Mouse (Mus musculus) hindbrain, embryonic 11.5 days (tissue): ENCODE results near the gene Zfp982. TPM values are rescaled to one million over a fixed set of nuclear protein-coding genes. Genes with fewer than 3 reads are reported as not detected.
"Not testable (repeated sequence)": the region's sequence is repeated elsewhere in the genome, so short reads cannot be mapped to it uniquely, and the experiment has no call there.

ENCODE experiments used
- ATAC-seq: fragments of 200-750 bp; cut with Nextera tagmentation; 2 replicates; pipeline ENCODE4 v1.8.0; 2017; ENCODE audit warnings: mild to moderate bottlenecking, moderate TSS enrichment, moderate library complexity; ENCODE audit not compliant: low FRiP score
- DNase-seq: peaks from one replicate; pipeline ENCODE4 v3.0.0-alpha.2; 2015; ENCODE audit warnings: low spot score
- H3K27ac ChIP-seq: fragments of 300-500 bp; sonication (generic); 2 replicates; pipeline ENCODE4 v1.5.1; 2014; ENCODE audit warnings: mild to moderate bottlenecking, low read depth, low read length
- H3K27me3 ChIP-seq: fragments of 300-500 bp; sonication (generic); 2 replicates; pipeline ENCODE4 v1.6.1; 2014; ENCODE audit warnings: mild to moderate bottlenecking, low read length, moderate library complexity, mixed read lengths; ENCODE audit not compliant: control insufficient read depth, insufficient read depth
- H3K36me3 ChIP-seq: fragments of 300-500 bp; sonication (generic); 2 replicates; pipeline ENCODE4 v1.6.1; 2014; ENCODE audit warnings: mild to moderate bottlenecking, low read length, moderate library complexity, mixed read lengths; ENCODE audit not compliant: control insufficient read depth, insufficient read depth
- H3K4me1 ChIP-seq: fragments of 300-500 bp; sonication (generic); replicated peaks from 2 replicates; pipeline ENCODE4 v1.6.1; 2014; ENCODE audit warnings: low read length, mixed read lengths; ENCODE audit not compliant: control insufficient read depth, insufficient read depth
- H3K4me2 ChIP-seq: fragments of 300-500 bp; sonication (generic); replicated peaks from 2 replicates; pipeline ENCODE4 v1.6.1; 2014; ENCODE audit warnings: mild to moderate bottlenecking, low read depth, low read length
- H3K4me3 ChIP-seq: fragments of 300-500 bp; sonication (generic); 2 replicates; pipeline ENCODE4 v1.5.1; 2014; ENCODE audit warnings: low read depth, low read length
- H3K9ac ChIP-seq: fragments of 300-500 bp; sonication (generic); 2 replicates; pipeline ENCODE4 v1.6.1; 2014; ENCODE audit warnings: low read depth, low read length
- H3K9me3 ChIP-seq: fragments of 300-500 bp; sonication (generic); 2 replicates; pipeline ENCODE4 v1.6.1; 2016; ENCODE audit warnings: low read length; ENCODE audit not compliant: control insufficient read depth
- WGBS: fragments of 180-500 bp; shearing (Covaris S2); extraction: QIAGEN DNeasy Blood & Tissue Kit; methylation state at CpG from one replicate; pipeline ENCODE4 v1.1.7; 2014; 5-methylcytosine and 5-hydroxymethylcytosine counted together
- polyA plus RNA-seq: library from polyadenylated mRNA; unstranded; fragments of >200 nt; fragmentation: Nextera tagmentation; extraction: Ambion mirVana; gene quantifications from 2 replicates; pipeline ENCODE4 v1.2.1, GENCODE M21; 2014

Gene Zfp982
- polyA plus RNA-seq, 1 experiment from 2014 or later: 8.1 TPM

DNA sequence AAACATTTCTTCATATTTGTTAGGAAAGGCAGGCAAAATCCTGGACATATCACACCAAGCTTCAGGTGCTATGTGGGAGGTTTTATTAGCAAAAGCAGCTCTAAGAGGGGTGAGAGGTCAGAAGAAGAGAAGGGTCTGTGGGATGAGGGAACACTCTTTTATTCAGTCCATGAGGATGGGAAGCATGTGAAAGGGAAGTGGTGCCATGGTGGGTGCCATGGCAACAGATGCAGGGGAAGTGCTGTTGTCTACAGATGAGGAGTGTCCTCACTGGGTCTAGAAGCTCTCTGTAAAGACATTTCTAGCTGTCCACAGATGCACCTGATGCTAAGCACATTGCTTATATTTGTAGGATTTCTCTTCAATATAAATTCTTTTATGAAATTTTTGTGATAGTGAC is 48.9 kb downstream of the Zfp982 start:
- no peak overlapping the region for H3K4me2 ChIP-seq
- ATAC-seq (no peak), DNase-seq (no peak)
- H3K27me3 ChIP-seq: no peaks in the 10 kb centered on the region
- no peaks in the 10 kb centered on the region for H3K4me1 ChIP-seq
- H3K4me3 ChIP-seq: no peak overlapping the region
- peaks cover 9% of the 10 kb centered on the region; the same call in 1 of the 2 replicates for H3K9me3 ChIP-seq
- no peak overlapping the region for H3K27ac ChIP-seq
- H3K36me3 ChIP-seq: no peaks in the 10 kb centered on the region
- H3K9ac ChIP-seq: no peak overlapping the region

DNA sequence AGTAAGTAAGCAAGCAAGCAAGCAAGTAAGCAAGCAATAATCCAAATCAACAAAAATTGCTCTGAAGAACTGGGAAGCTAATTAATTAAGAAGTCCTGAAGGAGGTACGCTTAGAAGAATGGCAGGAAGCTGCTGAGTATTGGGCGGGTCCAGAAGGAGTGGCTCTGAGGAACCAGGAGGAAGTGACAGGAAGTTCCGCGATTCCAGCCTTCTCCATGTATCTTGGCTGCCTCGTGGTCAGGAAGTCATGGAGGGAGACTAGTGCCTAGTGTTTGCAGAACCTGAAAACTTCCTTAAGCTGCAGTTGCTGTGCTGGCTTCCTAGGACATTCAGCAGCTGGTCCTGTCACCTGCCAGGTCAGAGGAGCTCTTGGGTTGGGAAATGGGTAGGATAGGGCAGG is 60.9 kb downstream of the Zfp982 start, which contains the start of gene Zfp985:
Zfp985 (plus strand) TSS at position 207 of the 400 bp plus-strand sequence.
- H3K9me3 ChIP-seq, H3K27me3 ChIP-seq, H3K4me3 ChIP-seq, H3K4me1 ChIP-seq, DNase-seq, H3K27ac ChIP-seq, H3K4me2 ChIP-seq, H3K9ac ChIP-seq, H3K36me3 ChIP-seq, ATAC-seq: not testable (repeated sequence)
- 84% methylated on average over 5 of the region's 5 CpGs for WGBS

DNA sequence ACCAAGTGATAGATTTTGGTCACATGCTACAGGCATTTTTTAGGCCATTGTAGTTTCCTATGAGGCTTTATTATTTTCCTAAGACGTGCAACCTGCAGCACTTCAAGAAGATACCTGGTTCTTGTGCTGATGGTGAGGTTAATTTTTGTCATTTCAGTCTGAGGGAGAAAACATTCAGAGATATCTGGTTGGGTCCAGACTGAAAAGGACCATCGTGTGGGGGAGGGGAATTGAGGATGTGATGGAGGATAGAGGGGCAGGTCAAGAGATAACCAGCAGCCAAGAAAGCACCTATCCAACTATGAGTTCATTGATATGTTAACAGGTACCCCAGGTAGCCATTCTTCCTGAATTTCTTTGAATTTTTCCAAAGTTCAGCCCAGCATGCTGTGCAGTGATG is 62.1 kb downstream of the Zfp982 start:
- H3K4me1 ChIP-seq, H3K27me3 ChIP-seq, H3K27ac ChIP-seq, DNase-seq, H3K4me2 ChIP-seq, ATAC-seq, H3K36me3 ChIP-seq, H3K4me3 ChIP-seq, H3K9ac ChIP-seq, H3K9me3 ChIP-seq: not testable (repeated sequence)
- WGBS: 79% methylated on average over 2 of the region's 2 CpGs

DNA sequence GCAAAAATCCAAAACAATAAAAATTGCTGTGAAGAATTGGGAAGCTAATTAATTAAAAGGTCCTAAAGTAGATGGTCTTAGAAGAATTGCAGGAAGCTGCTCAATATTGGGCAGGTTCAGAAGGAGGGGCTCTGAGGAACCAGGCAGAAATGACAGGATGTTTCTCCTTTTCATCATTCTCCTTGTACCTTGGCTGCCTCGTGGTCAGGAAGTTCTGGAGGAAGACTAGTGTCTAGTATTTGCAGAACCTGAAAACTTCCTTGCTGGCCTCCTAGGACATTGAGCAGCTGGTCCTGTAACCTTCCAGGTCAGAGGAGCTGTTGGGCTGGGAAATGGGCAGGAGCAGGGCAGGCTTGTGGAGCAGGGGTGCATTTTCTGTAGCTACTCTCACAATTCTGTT is 64.7 kb downstream of the Zfp982 start:
- not testable (repeated sequence) for DNase-seq, H3K4me1 ChIP-seq, H3K36me3 ChIP-seq, H3K27ac ChIP-seq, H3K9ac ChIP-seq, H3K27me3 ChIP-seq, ATAC-seq, H3K9me3 ChIP-seq, H3K4me3 ChIP-seq, H3K4me2 ChIP-seq
- 70% methylated on average over 1 of the region's 1 CpGs for WGBS

DNA sequence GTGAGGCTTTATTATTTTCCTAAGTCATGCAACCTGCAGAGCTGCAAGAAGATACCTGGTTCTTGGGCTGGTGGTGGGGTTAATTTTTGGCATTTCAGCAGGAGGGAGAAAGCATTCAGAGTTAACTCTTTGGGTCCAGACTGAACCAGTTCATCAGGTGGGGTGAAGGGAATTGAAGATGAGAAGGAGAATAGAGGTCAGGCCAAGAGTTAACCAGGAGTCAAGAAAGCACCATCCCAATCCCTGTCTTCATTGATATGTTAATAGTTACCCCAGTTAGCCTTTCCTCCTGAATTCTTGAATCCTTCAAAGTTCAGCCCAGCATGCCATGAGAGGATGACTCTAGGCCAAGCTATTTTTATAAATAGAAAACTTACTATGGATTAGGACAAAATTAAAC is 65.8 kb downstream of the Zfp982 start:
- ATAC-seq: not testable (repeated sequence)

DNA sequence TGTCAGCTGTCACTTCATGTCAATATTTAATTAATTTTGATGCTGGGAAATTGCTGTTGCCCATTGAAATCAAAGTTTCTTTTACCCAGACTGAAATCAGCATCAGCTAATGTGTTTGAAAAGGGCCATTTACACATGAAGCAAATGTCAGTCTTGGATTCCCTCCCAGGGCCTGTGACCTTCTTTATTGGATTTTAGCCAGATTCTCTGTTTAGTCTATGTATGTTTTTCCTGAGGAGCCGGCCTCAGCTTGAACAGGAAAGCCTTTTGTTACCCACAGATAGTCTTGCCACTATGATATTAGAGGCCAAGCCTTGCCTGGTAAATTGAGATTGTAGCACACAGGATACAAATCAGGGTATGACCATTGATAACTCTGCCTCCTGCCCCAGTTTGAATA is 66.9 kb downstream of the Zfp982 start:
- not testable (repeated sequence) for H3K4me2 ChIP-seq, H3K4me3 ChIP-seq, H3K9me3 ChIP-seq, H3K27ac ChIP-seq, DNase-seq, H3K36me3 ChIP-seq, ATAC-seq, H3K27me3 ChIP-seq, H3K9ac ChIP-seq, H3K4me1 ChIP-seq
- WGBS: 62% methylated on average over 1 of the region's 1 CpGs

More for the DNA sequence above, 65.8 kb downstream of the Zfp982 start:
- not testable (repeated sequence) for H3K9me3 ChIP-seq, H3K27me3 ChIP-seq, H3K36me3 ChIP-seq, H3K4me2 ChIP-seq, H3K9ac ChIP-seq, H3K4me1 ChIP-seq, H3K4me3 ChIP-seq, H3K27ac ChIP-seq, DNase-seq

Other genes starting within 250 kb of the Zfp982 start
- not detected in 2 replicates for gene Zfp988, start 186.7 kb upstream of the Zfp982 start, polyA plus RNA-seq
- 0.22 TPM in 1 of 2 replicates, not detected in the other for gene Zfp978, start 131.1 kb upstream of the Zfp982 start, polyA plus RNA-seq
- gene Gm16503, start 47.8 kb downstream of the Zfp982 start, polyA plus RNA-seq: 0.22 and 0.34 TPM in 2 replicates
- 0.17 TPM in 1 of 2 replicates, not detected in the other for gene Zfp985, start 60.9 kb downstream of the Zfp982 start, polyA plus RNA-seq
- gene Zfp979, start 150.1 kb downstream of the Zfp982 start, polyA plus RNA-seq: 3.2 TPM in 2 replicates
- not detected in 2 replicates for gene Zfp534, start 210.1 kb downstream of the Zfp982 start, polyA plus RNA-seq